Mouse (Mus musculus): ENCODE measurements around the gene Tmem74b. TPM values are rescaled to one million over a fixed set of nuclear protein-coding genes. Genes with fewer than 3 reads are reported as not detected.

Gene Tmem74b
- total RNA-seq, 2 experiments from 2014 or later, result 0.66 to 1.1 TPM

DNA sequence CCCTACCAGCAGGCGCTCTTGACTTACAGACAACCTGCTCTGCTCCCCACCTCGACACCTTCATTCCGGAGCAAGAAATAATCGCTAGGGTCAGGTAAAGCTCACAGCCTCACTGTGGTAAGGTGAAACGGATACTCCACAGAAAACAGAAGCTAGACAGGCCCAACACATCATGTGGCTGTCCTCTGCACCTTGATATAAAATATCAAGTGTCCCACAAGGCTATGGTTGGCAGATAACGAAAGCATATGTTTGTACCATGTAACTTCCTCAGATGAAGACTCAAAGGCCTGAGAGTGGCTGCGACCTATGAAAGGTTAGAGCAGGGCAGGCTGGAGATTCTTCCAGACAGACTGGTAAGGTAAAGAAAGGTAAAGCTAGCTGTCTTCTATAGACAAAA, 37.7 kb downstream of the Tmem74b start:
- no peak for DNase-seq
- intact Hi-C loops (cut with DNase I; ENCODE audit: low total_unique reads), result no loop called here

DNA sequence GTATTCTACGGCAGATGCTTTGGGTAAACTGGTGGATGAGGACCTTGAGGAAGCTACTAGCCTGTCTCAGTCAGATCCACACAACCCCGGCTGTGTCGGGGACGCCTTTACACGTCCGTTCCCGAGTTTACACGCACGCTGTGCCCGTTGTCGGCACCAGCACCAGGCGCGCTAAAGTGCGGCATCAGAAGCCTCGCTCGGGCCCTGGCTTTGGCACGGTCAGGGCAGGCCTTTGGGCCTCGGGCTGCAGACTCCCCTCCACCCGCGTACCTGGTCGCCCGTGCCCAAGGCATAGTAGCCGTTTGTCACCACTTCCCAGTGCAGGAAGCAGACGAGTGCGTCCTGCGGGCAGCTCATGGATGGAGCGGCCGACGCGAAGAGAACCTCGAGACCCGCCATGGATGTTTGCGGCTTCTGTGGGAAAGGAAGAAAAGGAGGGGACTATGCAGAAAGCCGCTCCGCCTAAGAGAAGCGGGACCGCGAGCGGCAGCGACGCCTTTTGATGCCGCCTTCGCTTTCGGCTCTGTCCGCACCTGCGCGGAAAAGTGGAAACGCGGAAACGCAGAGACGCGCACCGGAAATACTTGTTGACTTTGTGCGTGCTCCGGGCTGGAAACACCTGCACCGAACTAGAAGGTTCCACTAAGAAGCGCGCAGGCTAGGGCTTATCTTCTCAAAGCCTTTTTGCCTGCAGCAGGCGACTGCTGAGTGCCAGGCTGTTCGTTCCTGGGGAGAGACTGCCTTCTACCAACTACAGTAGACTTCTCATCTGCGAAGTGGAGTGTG, 39.1 kb downstream of the Tmem74b start:
- DNase-seq, result peak; percentile 82
- intact Hi-C loops (cut with DNase I; ENCODE audit: low total_unique reads), result loop anchor here (10.0 kb wide), 1 partner anchor 246 kb away; the partner anchor contains the start of gene Nsfl1c

DNA sequence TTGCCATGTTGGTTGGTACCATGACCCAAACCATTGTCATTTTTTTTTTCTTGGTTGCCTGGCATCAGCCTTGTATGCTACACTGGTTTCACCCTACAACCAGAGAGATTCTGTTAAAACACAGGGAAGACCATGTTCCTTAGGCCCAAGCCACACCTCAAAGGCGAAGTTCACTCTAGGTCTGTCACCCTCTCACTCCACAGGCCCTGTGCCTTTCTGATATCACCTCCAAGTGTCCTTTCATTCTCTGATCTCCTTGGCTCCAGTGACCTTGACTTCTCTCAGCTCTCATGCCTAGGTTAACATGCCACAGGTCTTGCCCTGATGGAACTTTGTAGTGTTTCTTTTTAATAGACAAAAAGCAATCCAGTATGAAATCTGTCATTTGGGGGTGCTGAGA, 40.3 kb downstream of the Tmem74b start:
- intact Hi-C loops (cut with DNase I; ENCODE audit: low total_unique reads), result loop anchor here (10.0 kb wide), 1 partner anchor 247 kb away; the partner anchor contains the start of gene Nsfl1c

DNA sequence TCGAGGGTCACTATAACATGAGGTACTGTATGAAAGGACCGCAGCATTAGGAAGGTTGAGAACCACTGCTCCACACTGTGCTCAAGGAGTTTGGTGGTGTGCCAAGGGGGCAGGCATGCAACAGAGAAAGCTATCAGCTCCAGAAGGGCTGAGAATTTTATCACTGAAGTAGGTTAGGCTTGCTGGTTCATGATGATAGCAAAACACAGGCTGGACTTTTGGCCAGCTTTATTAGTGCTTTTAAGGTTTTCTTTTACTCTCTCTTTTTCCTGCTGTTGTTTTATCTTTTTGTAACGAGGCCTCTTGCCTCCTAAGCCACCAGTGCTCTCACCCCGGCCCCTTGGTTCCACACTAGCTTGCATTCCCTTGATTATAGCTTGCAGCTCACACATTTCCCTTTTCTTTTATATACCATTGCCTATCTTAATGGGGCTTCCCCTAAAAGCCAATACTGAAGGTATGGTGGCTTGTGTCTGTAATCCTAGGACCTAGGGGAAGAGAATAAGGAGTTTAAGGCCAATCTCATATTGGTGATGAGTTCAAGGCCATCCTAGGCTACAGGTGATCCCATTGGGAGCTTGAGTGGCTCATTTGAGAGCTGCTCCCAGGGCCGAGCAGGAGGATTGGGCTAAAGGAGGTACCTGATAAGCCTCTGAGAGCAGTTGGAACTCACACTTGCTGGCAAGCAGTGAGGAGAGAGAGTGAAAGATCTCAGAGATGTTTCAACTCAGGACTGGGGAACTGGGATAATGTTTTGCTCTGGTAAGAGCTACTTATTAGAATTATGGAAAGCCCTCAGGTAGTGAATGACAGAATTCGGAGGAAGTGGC, 41.3 kb downstream of the Tmem74b start:
- intact Hi-C loops (cut with DNase I; ENCODE audit: low total_unique reads), result loop anchor here (10.0 kb wide), 1 partner anchor 248 kb away; the partner anchor contains the start of gene Nsfl1c

More for the DNA sequence above, 40.3 kb downstream of the Tmem74b start:
- DNase-seq, result no peak

DNA sequence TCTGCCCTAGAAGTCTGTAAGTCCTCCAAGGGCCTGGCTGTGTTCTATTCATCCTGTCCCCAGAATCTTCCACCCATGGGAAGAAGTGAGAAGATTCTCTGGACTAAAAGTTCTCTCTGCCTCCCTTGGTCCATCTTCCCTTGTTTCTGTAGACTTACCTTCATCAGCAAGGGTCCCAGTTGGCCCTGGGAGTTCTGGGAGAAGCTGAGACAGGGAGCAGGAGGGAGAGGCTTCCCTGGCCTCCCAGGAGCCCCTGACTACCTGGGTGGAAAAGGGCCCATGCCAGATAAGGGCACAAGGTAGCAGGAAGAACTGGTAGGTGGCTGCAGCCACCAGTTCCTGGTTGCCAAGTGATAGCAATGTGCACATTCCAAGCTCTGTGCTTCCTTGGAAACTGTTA, 42.0 kb downstream of the Tmem74b start, which contains the start of gene Psmf1:
TSS of gene Psmf1 (minus strand) at position 342 of the 400 bp plus-strand sequence.
- DNase-seq, result no peak
- intact Hi-C loops (cut with DNase I; ENCODE audit: low total_unique reads), result loop anchor here (10.0 kb wide), 1 partner anchor 249 kb away; the partner anchor contains the start of gene Nsfl1c

More for the DNA sequence above, 41.3 kb downstream of the Tmem74b start:
- no peak for DNase-seq

DNA sequence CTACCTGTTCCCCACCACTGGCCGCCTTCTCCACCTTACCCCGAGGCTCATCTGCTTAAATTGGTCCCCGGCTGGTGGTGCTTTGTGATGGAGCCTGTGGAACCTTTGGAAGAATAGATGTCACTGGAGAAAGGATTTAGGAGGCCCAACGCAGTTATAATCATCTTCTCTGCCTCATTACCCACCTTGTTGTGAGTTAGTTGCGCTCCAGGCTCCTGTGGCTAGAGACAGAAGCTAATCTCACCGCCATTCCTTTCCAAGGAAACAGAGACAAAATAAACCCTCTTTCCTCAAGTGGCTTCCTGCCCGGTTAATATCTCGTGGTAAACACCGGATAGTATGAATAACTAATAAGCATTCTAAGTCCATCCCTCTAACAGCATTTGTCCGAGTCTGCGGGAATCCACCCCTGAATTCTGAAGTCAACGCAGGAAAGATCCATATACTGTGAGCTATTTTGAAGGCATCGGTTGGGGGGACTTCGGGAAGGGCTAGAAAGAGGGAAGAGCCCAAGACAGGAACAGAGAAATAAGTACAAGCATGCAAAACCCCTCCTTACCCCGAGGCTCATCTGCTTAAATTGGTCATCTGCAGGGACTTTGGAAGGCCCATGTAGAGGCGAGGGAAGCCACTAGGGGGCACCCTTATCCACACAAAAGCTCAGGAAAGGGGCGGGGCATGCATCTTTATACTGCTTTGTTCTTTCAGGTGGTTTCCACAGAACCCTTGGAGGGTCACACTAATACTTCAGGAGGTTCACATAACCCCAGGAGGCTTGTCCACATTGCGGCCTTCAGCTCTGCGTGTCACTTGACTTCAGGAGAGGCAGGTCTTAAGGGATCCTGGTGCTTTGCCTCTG, 46.3 kb downstream of the Tmem74b start:
- intact Hi-C loops (cut with DNase I; ENCODE audit: low total_unique reads), result loop anchor here (5.0 to 10.0 kb wide), 2 partner anchors 119 to 253 kb away; partner anchors contain the start of gene Nsfl1c
- peak; percentile 34 for DNase-seq

DNA sequence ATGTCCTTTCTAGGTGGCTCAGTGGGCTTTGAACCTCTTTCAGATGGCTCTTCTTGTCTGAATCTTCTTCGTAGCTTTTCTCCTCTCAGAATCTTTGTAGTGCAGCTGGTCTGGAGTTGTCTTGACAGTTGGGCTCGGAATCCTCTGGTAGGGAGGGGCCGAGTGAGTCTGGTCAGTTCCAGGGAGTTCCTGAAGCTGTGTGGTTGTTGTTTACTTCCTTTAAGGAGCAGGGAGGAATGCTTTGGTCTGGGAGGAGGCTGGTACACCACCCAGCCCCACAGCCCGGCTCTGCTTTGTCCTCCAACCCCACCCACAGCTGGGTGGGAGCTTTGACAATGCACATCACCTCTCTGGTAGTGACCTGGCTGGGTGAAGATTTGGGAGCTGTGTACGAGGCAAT, 49.5 kb downstream of the Tmem74b start:
- no peak for DNase-seq
- intact Hi-C loops (cut with DNase I; ENCODE audit: low total_unique reads), result no loop called here

DNA sequence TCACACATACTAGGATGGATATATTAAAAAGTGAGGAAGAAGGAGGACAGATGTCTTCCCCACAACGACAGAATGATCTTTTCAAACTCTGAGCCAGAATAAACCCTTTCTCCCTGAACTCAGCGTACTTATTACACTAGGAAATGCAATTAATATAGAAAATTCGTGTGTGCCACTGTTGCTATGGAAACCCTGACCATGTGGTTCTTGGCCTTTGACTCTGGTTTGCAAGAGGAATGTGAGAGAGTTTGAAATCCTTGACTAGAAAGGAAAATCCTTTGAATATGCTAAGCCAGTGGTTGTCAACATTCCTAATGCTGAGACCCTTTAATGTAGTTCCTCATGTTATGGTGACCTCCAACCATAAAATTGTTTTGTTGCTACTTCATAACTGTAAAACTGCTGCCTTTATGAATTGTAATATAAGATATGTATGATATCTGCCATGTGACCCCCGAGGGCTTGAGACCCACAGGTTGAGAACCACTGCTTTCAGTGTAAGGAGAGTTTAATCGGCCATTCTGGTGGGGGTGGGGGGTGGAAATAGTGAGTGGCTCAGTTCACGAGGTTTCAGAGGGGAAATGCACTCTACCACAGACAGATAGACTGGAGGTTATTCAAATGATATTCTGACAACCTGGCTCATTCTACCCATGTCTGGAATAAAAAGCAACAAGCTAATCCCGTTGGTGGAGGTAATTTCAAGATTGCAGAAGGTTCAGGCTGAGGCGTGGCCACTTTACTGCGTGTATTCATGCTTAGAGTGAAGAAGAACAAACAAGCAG, 54.7 kb downstream of the Tmem74b start:
- DNase-seq, result no peak
- intact Hi-C loops (cut with DNase I; ENCODE audit: low total_unique reads), result no loop called here

DNA sequence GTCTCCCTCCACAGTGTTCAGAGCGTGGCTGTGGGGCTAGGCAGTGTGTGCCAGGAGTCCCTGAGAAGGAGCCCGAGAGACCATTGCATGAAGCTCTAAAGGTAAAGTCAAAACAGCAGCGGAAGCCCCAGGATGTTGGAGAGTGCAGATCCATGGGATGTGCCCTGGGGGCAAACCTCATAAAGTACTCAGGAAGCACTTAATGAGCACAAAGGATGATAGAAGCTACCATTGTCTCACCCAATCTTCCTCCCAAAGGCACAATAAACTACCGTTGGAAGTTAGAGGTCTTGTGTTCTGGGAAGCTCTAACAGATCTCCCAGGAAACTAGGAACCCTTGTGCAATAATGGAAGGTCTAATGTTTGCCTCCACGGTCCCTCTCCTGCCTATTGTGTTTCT, 55.6 kb downstream of the Tmem74b start:
- no peak for DNase-seq
- intact Hi-C loops (cut with DNase I; ENCODE audit: low total_unique reads), result no loop called here

DNA sequence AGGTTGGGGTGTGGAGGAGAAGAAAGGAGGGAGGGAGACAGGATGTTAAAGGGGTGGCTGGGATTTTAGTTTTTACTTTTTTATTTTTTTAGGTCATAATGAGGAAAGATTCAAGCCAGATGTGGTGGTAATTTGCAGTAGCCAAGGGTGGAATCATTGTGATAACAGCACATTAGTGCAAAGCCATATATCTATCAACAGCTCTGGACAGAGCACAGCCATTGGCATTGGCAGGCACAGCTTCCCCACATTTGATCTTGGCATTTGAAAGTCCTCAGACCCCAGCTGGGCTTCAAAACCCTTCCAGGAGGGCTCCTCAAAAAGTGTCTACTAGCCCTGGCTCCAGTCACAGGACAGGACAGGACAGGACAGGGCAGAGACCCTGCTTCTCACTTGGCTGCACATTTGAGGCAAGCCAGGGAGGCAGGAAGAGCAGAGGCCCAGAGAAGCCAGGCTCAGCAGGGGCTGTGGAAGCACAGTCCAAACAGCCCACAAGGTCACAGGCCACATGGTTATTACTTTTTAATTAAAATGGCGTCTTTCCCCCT, 57.1 kb downstream of the Tmem74b start:
- intact Hi-C loops (cut with DNase I; ENCODE audit: low total_unique reads), result no loop called here
- DNase-seq, result no peak

Other genes with a start within 250 kb of the Tmem74b start
- not detected for gene 4921509C19Rik, start 225.9 kb upstream of the Tmem74b start, total RNA-seq (2021)
- gene Nsfl1c, start 207.8 kb upstream of the Tmem74b start, total RNA-seq (2021), result 10 to 100 TPM; 81.0 to 92.0 TPM
- 100 to 1,000 TPM; 190 to 225 TPM for gene Fkbp1a, start 159.5 kb upstream of the Tmem74b start, total RNA-seq (2021)
- under 1 TPM; 0.64 to 0.91 TPM for gene Sdcbp2, start 129.4 kb upstream of the Tmem74b start, total RNA-seq (2021)
- 10 to 100 TPM; 10.7 to 10.8 TPM for gene Snph, start 69.4 kb upstream of the Tmem74b start, total RNA-seq (2021)
- gene Rad21l, start 33.5 kb upstream of the Tmem74b start, total RNA-seq (2021), result not detected
- gene Psmf1, start 42.2 kb downstream of the Tmem74b start, total RNA-seq (2021), result 10 to 100 TPM; 22.6 to 22.8 TPM
- gene Rspo4, start 140.9 kb downstream of the Tmem74b start, total RNA-seq (2021), result not detected
- under 1 TPM in 1 of 2 experiments, not detected in 1; 0.12 TPM for gene Angpt4, start 209.2 kb downstream of the Tmem74b start, total RNA-seq (2021)